Mouse (Mus musculus) forebrain, embryonic 11.5 days (tissue): ENCODE data around the gene Iqcj. TPM values are rescaled to one million over a fixed set of nuclear protein-coding genes. Genes with fewer than 3 reads are reported as not detected.

Experiments used
- ATAC-seq: fragments of 200-750 bp; cut with Nextera tagmentation; replicated peaks from 2 replicates; pipeline ENCODE4 v1.8.0; 2017; ENCODE audit warnings: moderate TSS enrichment; ENCODE audit not compliant: low FRiP score
- DNase-seq: peaks from one replicate; pipeline ENCODE4 v3.0.0-alpha.2; 2017; ENCODE audit warnings: low spot score
- H3K27ac ChIP-seq: fragments of 300-500 bp; sonication (generic); 2 replicates; pipeline ENCODE4 v1.5.1; 2014; ENCODE audit warnings: low read depth, low read length
- H3K27me3 ChIP-seq: fragments of 300-500 bp; sonication (generic); 2 replicates; pipeline ENCODE4 v1.6.1; 2014; ENCODE audit warnings: mild to moderate bottlenecking, low read length, mixed read lengths; ENCODE audit not compliant: control insufficient read depth, insufficient read depth
- H3K36me3 ChIP-seq: fragments of 300-500 bp; sonication (generic); 2 replicates; pipeline ENCODE4 v1.6.1; 2014; ENCODE audit warnings: mild to moderate bottlenecking, low read length, moderate library complexity, mixed read lengths; ENCODE audit not compliant: control insufficient read depth, insufficient read depth
- H3K4me1 ChIP-seq: fragments of 300-500 bp; sonication (generic); replicated peaks from 2 replicates; pipeline ENCODE4 v1.6.1; 2014; ENCODE audit warnings: low read length, mixed read lengths; ENCODE audit not compliant: control insufficient read depth, insufficient read depth
- H3K4me2 ChIP-seq: fragments of 300-500 bp; sonication (generic); 2 replicates; pipeline ENCODE4 v1.6.1; 2014; ENCODE audit warnings: low read depth, mild to moderate bottlenecking, low read length, moderate library complexity, mixed read lengths; ENCODE audit not compliant: severe bottlenecking
- H3K4me3 ChIP-seq: fragments of 300-500 bp; sonication (generic); 2 replicates; pipeline ENCODE4 v1.5.1; 2014; ENCODE audit warnings: low read depth, low read length
- H3K9ac ChIP-seq: fragments of 300-500 bp; sonication (generic); 2 replicates; pipeline ENCODE4 v1.6.1; 2014; ENCODE audit warnings: low read length
- H3K9me3 ChIP-seq: fragments of 300-500 bp; sonication (generic); 2 replicates; pipeline ENCODE4 v1.6.1; 2016; ENCODE audit warnings: low read length, mixed read lengths; ENCODE audit not compliant: control insufficient read depth
- WGBS: fragments of 180-500 bp; shearing (Covaris S2); extraction: QIAGEN DNeasy Blood & Tissue Kit; methylation state at CpG from one replicate; pipeline ENCODE4 v1.1.7; 2014; 5-methylcytosine and 5-hydroxymethylcytosine counted together
- polyA plus RNA-seq: library from polyadenylated mRNA; unstranded; fragments of >200 nt; fragmentation: Nextera tagmentation; extraction: Ambion mirVana; gene quantifications from 2 replicates; pipeline ENCODE4 v1.2.1, GENCODE M21; 2014

Gene Iqcj
- polyA plus RNA-seq = 0.53 TPM in 1 of 2 replicates, not detected in the other

- Histone ChIP-seq H3K36me3 (no peaks in the 10 kb centered on the region), H3K4me3 (no peak within 1 kb of the TSS), H3K4me1 (no peaks in the 10 kb centered on the region), H3K9ac (no peak within 1 kb of the TSS), H3K27me3 (no peaks in the 10 kb centered on the region), H3K27ac (peak within 1 kb of the TSS; percentile 65), H3K4me2 (peak within 1 kb of the TSS; percentile 37; the same call in 1 of the 2 replicates), H3K9me3 (no peaks in the 10 kb centered on the region)
- ATAC-seq (0 out of 2 replicates have a peak, but pooled peaks have one; percentile 49), DNase-seq (no peak)
- WGBS = 48% methylated on average over 15 of the region's 15 CpGs
Observed at GRCm38 (mm10) chr3:67892026-67892705, at the start of gene Iqcj, which contains the start of gene Iqschfp. Iqcj (plus strand) TSS chr3:67892220. Iqschfp (plus strand) TSS chr3:67892232.

GRCm38 (mm10) chr3:67852397-67852796, 39.6 kb upstream of the Iqcj start:
- no peaks in the 10 kb centered on the region for H3K4me1 ChIP-seq
- 84% methylated on average over 5 of the region's 5 CpGs for WGBS

GRCm38 (mm10) chr3:67861524-67861923, 30.5 kb upstream of the Iqcj start:
- DNase-seq = no peak
- ATAC-seq = no peak
- Histone ChIP-seq H3K4me1 (no peaks in the 10 kb centered on the region), H3K4me3 (no peak overlapping the region), H3K9ac (no peak overlapping the region), H3K27ac (no peak overlapping the region), H3K9me3 (no peaks in the 10 kb centered on the region), H3K27me3 (no peaks in the 10 kb centered on the region), H3K36me3 (no peaks in the 10 kb centered on the region), H3K4me2 (no peak overlapping the region)
- WGBS = 89% methylated on average over 3 of the region's 3 CpGs

More at GRCm38 (mm10) chr3:67852397-67852796, 39.6 kb upstream of the Iqcj start:
- Histone ChIP-seq H3K4me3 (no peak overlapping the region), H3K9ac (no peak overlapping the region), H3K27ac (no peak overlapping the region), H3K36me3 (no peaks in the 10 kb centered on the region), H3K4me2 (no peak overlapping the region), H3K27me3 (no peaks in the 10 kb centered on the region), H3K9me3 (no peaks in the 10 kb centered on the region)
- ATAC-seq (no peak), DNase-seq (no peak)

GRCm38 (mm10) chr3:67867420-67868065, 24.5 kb upstream of the Iqcj start:
- Histone ChIP-seq H3K4me1 (no peaks in the 10 kb centered on the region), H3K4me3 (no peak overlapping the region), H3K27ac (no peak overlapping the region), H3K27me3 (no peaks in the 10 kb centered on the region), H3K36me3 (no peaks in the 10 kb centered on the region), H3K9me3 (no peaks in the 10 kb centered on the region), H3K4me2 (no peak overlapping the region), H3K9ac (no peak overlapping the region)
- ATAC-seq (no peak), DNase-seq (no peak)
- 80% methylated on average over 13 of the region's 13 CpGs for WGBS

- no peaks in the 10 kb centered on the region for H3K27me3 ChIP-seq
- 83% methylated on average over 1 of the region's 1 CpGs for WGBS
- H3K27ac ChIP-seq = no peak overlapping the region
- H3K4me1 ChIP-seq = no peaks in the 10 kb centered on the region
- ATAC-seq (no peak), DNase-seq (no peak)
- H3K4me2 ChIP-seq = no peak overlapping the region
- no peak overlapping the region for H3K9ac ChIP-seq
- H3K4me3 ChIP-seq = no peak overlapping the region
- no peaks in the 10 kb centered on the region for H3K36me3 ChIP-seq
- no peaks in the 10 kb centered on the region for H3K9me3 ChIP-seq
Observed at GRCm38 (mm10) chr3:67869424-67869823, 22.6 kb upstream of the Iqcj start.

GRCm38 (mm10) chr3:67877253-67877652, 14.8 kb upstream of the Iqcj start:
- H3K9ac ChIP-seq = no peak overlapping the region
- WGBS = 84% methylated on average over 4 of the region's 4 CpGs
- ATAC-seq (no peak), DNase-seq (no peak)
- no peak overlapping the region for H3K4me2 ChIP-seq
- H3K36me3 ChIP-seq = no peaks in the 10 kb centered on the region
- no peaks in the 10 kb centered on the region for H3K27me3 ChIP-seq
- H3K4me1 ChIP-seq = no peaks in the 10 kb centered on the region
- H3K4me3 ChIP-seq = no peak overlapping the region
- H3K9me3 ChIP-seq = no peaks in the 10 kb centered on the region
- no peak overlapping the region for H3K27ac ChIP-seq

GRCm38 (mm10) chr3:67884335-67884734, 7.7 kb upstream of the Iqcj start:
- no peak overlapping the region for H3K27ac ChIP-seq
- H3K27me3 ChIP-seq = no peaks in the 10 kb centered on the region
- no peak overlapping the region for H3K9ac ChIP-seq
- H3K4me1 ChIP-seq = 0 out of 2 replicates have a peak, but pooled peaks cover 5% of the 10 kb centered on the region
- H3K9me3 ChIP-seq = no peaks in the 10 kb centered on the region
- peak; percentile 77 for ATAC-seq
- no peak overlapping the region for H3K4me2 ChIP-seq
- 45% methylated on average over 3 of the region's 3 CpGs for WGBS
- no peaks in the 10 kb centered on the region for H3K36me3 ChIP-seq
- DNase-seq = no peak
- no peak overlapping the region for H3K4me3 ChIP-seq

GRCm38 (mm10) chr3:67886176-67886575, 5.8 kb upstream of the Iqcj start:
- no peak overlapping the region for H3K4me2 ChIP-seq
- no peak overlapping the region for H3K4me3 ChIP-seq
- H3K9ac ChIP-seq = no peak overlapping the region
- WGBS = 76% methylated on average over 1 of the region's 1 CpGs
- 0 out of 2 replicates have a peak, but pooled peaks cover 5% of the 10 kb centered on the region for H3K4me1 ChIP-seq
- no peak for DNase-seq
- no peaks in the 10 kb centered on the region for H3K36me3 ChIP-seq
- no peak overlapping the region for H3K27ac ChIP-seq
- ATAC-seq = no peak
- no peaks in the 10 kb centered on the region for H3K27me3 ChIP-seq
- no peaks in the 10 kb centered on the region for H3K9me3 ChIP-seq
